ENCODE assay signal across 8 mouse cellular contexts in genomic region chrX:134612285-134612959, GRCm38 (mm10). TPM values are rescaled to one million over a fixed set of nuclear protein-coding genes. Genes with fewer than 3 reads are reported as not detected.
A peak's percentile ranks its signal among the peaks of the same experiment; 100 is the strongest.
DNase-seq lines count a peak whose midpoint lies in the region; ATAC-seq lines count a peak whose summit lies in the region.

No protein-coding gene starts in this region.

- 0 out of 2 replicates have a peak, but pooled peaks cover 2% of the 10 kb centered on the region for H3K27me3 ChIP-seq in hindbrain, embryonic 10.5 days (ENCODE audit: insufficient read depth, poor library complexity, severe bottlenecking)
- H3K27me3 ChIP-seq in limb, embryonic 11.5 days (ENCODE audit: control insufficient read depth, insufficient read depth, low read length): no peaks in the 10 kb centered on the region
- peaks cover 45% of the 10 kb centered on the region for H3K27me3 ChIP-seq in midbrain, embryonic 10.5 days (ENCODE audit: low read depth, poor library complexity, severe bottlenecking)

- DNase-seq in left cerebral cortex, adult 8-10 months (ENCODE audit: low spot score in 2 of 2): peak; percentile 6 to 12
- no peak for DNase-seq in left cerebral cortex, adult 11 months (ENCODE audit: low spot score)
- DNase-seq in cerebellum, postnatal 14 days: peak; percentile 63 to 69
- peak; percentile 13 to 17 for DNase-seq in frontal cortex, postnatal 10 days (ENCODE audit: low spot score in 2 of 2)
- DNase-seq in hindbrain, embryonic 10.5 days (ENCODE audit: low spot score): peak; percentile 73
- DNase-seq in limb, embryonic 11.5 days (ENCODE audit: low spot score): peak; percentile 81
- DNase-seq in midbrain, embryonic 10.5 days (ENCODE audit: low spot score): peak; percentile 67
- peak; percentile 19 to 28 for DNase-seq in spleen, postnatal 36 days (ENCODE audit: low spot score in 2 of 2)

- H3K4me2 ChIP-seq in limb, embryonic 11.5 days (ENCODE audit: low read depth, severe bottlenecking): peak overlapping the region; percentile 35

- peak overlapping the region; percentile 27; the same call in 1 of the 2 replicates for H3K9ac ChIP-seq in limb, embryonic 11.5 days (ENCODE audit: low read length)

- H3K4me3 ChIP-seq in hindbrain, embryonic 10.5 days: peak overlapping the region; percentile 43
- peak overlapping the region; percentile 14 for H3K4me3 ChIP-seq in limb, embryonic 11.5 days (ENCODE audit: low read depth, low read length)
- H3K4me3 ChIP-seq in midbrain, embryonic 10.5 days: peak overlapping the region; percentile 45

- peaks cover 1% of the 10 kb centered on the region; the same call in 1 of the 2 replicates for H3K36me3 ChIP-seq in hindbrain, embryonic 10.5 days
- no peaks in the 10 kb centered on the region for H3K36me3 ChIP-seq in limb, embryonic 11.5 days (ENCODE audit: control insufficient read depth, insufficient read depth, low read length)
- H3K36me3 ChIP-seq in midbrain, embryonic 10.5 days: peaks cover 5% of the 10 kb centered on the region

- 21% methylated on average over 15 of the region's 15 CpGs for WGBS in hindbrain, embryonic 10.5 days
- WGBS in limb, embryonic 11.5 days: 18% methylated on average over 15 of the region's 15 CpGs
- 17% methylated on average over 15 of the region's 15 CpGs for WGBS in midbrain, embryonic 10.5 days

- H3K4me1 ChIP-seq in hindbrain, embryonic 10.5 days (replicated peaks): peaks cover 9% of the 10 kb centered on the region; the same call in 1 of the 2 replicates
- H3K4me1 ChIP-seq in limb, embryonic 11.5 days (ENCODE audit: control insufficient read depth, insufficient read depth, low read length): no peaks in the 10 kb centered on the region
- peaks cover 11% of the 10 kb centered on the region for H3K4me1 ChIP-seq in midbrain, embryonic 10.5 days

- no peaks in the 10 kb centered on the region for H3K9me3 ChIP-seq in hindbrain, embryonic 10.5 days
- no peaks in the 10 kb centered on the region for H3K9me3 ChIP-seq in limb, embryonic 11.5 days (ENCODE audit: control insufficient read depth, low read length)
- H3K9me3 ChIP-seq in midbrain, embryonic 10.5 days (replicated peaks): no peaks in the 10 kb centered on the region

- ATAC-seq in limb, embryonic 11.5 days (ENCODE audit: insufficient number of reproducible peaks, low FRiP score, low TSS enrichment, low read depth): peak; percentile 95

- peak overlapping the region; percentile 88 for H3K27ac ChIP-seq in hindbrain, embryonic 10.5 days
- H3K27ac ChIP-seq in limb, embryonic 11.5 days (replicated peaks; ENCODE audit: low read depth, low read length): peak overlapping the region; percentile 80
- peak overlapping the region; percentile 86 for H3K27ac ChIP-seq in midbrain, embryonic 10.5 days (replicated peaks)

RNA-seq across cellular contexts. Expression of gene Hnrnph2, which starts 11.4 kb away (rescaled TPM):
- total RNA-seq in left cerebral cortex, adult 8-10 months (2022): 100 to 1,000 TPM; 157 to 169 (median 162) TPM
- 164 and 210 TPM in 2 replicates for polyA plus RNA-seq in hindbrain, embryonic 10.5 days (2016; fragmentation: Nextera tagmentation; extraction: Ambion mirVana)
- polyA plus RNA-seq in limb, embryonic 11.5 days (2014; fragmentation: Nextera tagmentation; extraction: Ambion mirVana): 144 and 172 TPM in 2 replicates
- 224 and 230 TPM in 2 replicates for polyA plus RNA-seq in midbrain, embryonic 10.5 days (2016; fragmentation: Nextera tagmentation; extraction: Ambion mirVana)

RNA-seq across cellular contexts. Expression of gene Gla, which starts 11.5 kb away (rescaled TPM):
- 10 to 100 TPM; 10.1 to 12.1 (median 11.9) TPM for total RNA-seq in left cerebral cortex, adult 8-10 months (2022)
- polyA plus RNA-seq in hindbrain, embryonic 10.5 days (2016; fragmentation: Nextera tagmentation; extraction: Ambion mirVana): 4.9 and 6.2 TPM in 2 replicates
- 4.0 and 5.1 TPM in 2 replicates for polyA plus RNA-seq in limb, embryonic 11.5 days (2014; fragmentation: Nextera tagmentation; extraction: Ambion mirVana)
- 7.9 and 9.2 TPM in 2 replicates for polyA plus RNA-seq in midbrain, embryonic 10.5 days (2016; fragmentation: Nextera tagmentation; extraction: Ambion mirVana)

RNA-seq across cellular contexts. Expression of gene Rpl36a, which starts 27.0 kb away (rescaled TPM):
- total RNA-seq in left cerebral cortex, adult 8-10 months (2022): 100 to 1,000 TPM; 108 to 148 (median 130) TPM
- 271 and 325 TPM in 2 replicates for polyA plus RNA-seq in hindbrain, embryonic 10.5 days (2016; fragmentation: Nextera tagmentation; extraction: Ambion mirVana)
- polyA plus RNA-seq in limb, embryonic 11.5 days (2014; fragmentation: Nextera tagmentation; extraction: Ambion mirVana): 425 and 470 TPM in 2 replicates
- polyA plus RNA-seq in midbrain, embryonic 10.5 days (2016; fragmentation: Nextera tagmentation; extraction: Ambion mirVana): 260 and 328 TPM in 2 replicates

RNA-seq across cellular contexts. Expression of gene Btk, which starts 29.1 kb away (rescaled TPM):
- total RNA-seq in left cerebral cortex, adult 8-10 months (2022): 1 to 10 TPM in 3 of 4 experiments, under 1 TPM in 1; 0.97 to 2.0 (median 1.6) TPM
- 1.2 and 2.2 TPM in 2 replicates for polyA plus RNA-seq in hindbrain, embryonic 10.5 days (2016; fragmentation: Nextera tagmentation; extraction: Ambion mirVana)
- 0.93 and 1.2 TPM in 2 replicates for polyA plus RNA-seq in limb, embryonic 11.5 days (2014; fragmentation: Nextera tagmentation; extraction: Ambion mirVana)
- 1.0 and 1.3 TPM in 2 replicates for polyA plus RNA-seq in midbrain, embryonic 10.5 days (2016; fragmentation: Nextera tagmentation; extraction: Ambion mirVana)
